Mouse (Mus musculus) cerebellum, adult 11 months (tissue): ENCODE measurements around the gene Sphk2.
"Not testable (repeated sequence)": the region's sequence is repeated elsewhere in the genome, so short reads cannot be mapped to it uniquely, and the experiment has no call there.

ENCODE experiments used
- DNase-seq: peaks from one replicate; pipeline ENCODE4 v3.0.0; 2022

Gene Sphk2

GRCm38 (mm10) chr7:45689800-45690199 lies 28.0 kb downstream of the Sphk2 start:
- DNase-seq = no peak

- DNase-seq = no peak
These were observed 28.7 kb downstream of the Sphk2 start for GRCm38 (mm10) chr7:45689099-45689498.

GRCm38 (mm10) chr7:45686841-45687240 lies 31.0 kb downstream of the Sphk2 start:
- DNase-seq = no peak

GRCm38 (mm10) chr7:45685811-45686210 lies 32.0 kb downstream of the Sphk2 start:
- no peak for DNase-seq

- no peak for DNase-seq
These were observed 34.3 kb downstream of the Sphk2 start, which contains the start of gene Ntn5 for GRCm38 (mm10) chr7:45683396-45684050. TSS of gene Ntn5 (plus strand) at chr7:45684022.

GRCm38 (mm10) chr7:45682144-45683126 lies 35.4 kb downstream of the Sphk2 start:
- peak; percentile 85 for DNase-seq

GRCm38 (mm10) chr7:45681046-45681736 lies 36.6 kb downstream of the Sphk2 start:
- DNase-seq = no peak

GRCm38 (mm10) chr7:45679966-45680621 lies 37.7 kb downstream of the Sphk2 start:
- DNase-seq = no peak

GRCm38 (mm10) chr7:45678513-45678912 lies 39.3 kb downstream of the Sphk2 start:
- no peak for DNase-seq

- no peak for DNase-seq
These were observed 40.0 kb downstream of the Sphk2 start for GRCm38 (mm10) chr7:45677627-45678295.

- DNase-seq = no peak
These were observed 48.9 kb downstream of the Sphk2 start for GRCm38 (mm10) chr7:45668921-45669320.

- DNase-seq = no peak
These were observed 50.0 kb downstream of the Sphk2 start for GRCm38 (mm10) chr7:45667761-45668160.

GRCm38 (mm10) chr7:45666161-45666560 lies 51.6 kb downstream of the Sphk2 start, which contains the start of gene Fut2:
TSS of gene Fut2 (minus strand) at chr7:45666394.
- DNase-seq = no peak

GRCm38 (mm10) chr7:45665303-45666138 lies 52.3 kb downstream of the Sphk2 start:
- no peak for DNase-seq

GRCm38 (mm10) chr7:45661702-45662101 lies 56.1 kb downstream of the Sphk2 start:
- DNase-seq = not testable (repeated sequence)

GRCm38 (mm10) chr7:45660746-45661478 lies 56.9 kb downstream of the Sphk2 start:
- DNase-seq = no peak
